Mouse (Mus musculus) E14TG2a.4 (cell line): Measurements from ENCODE around the gene Il12rb2.

ENCODE experiments used
- H3K27me3 ChIP-seq: 2 replicates; pipeline ENCODE4 v1.6.1; 2014; ENCODE audit warnings: low read length, control low read depth; ENCODE audit not compliant: insufficient read depth
- H3K36me3 ChIP-seq: 2 replicates; pipeline ENCODE4 v1.6.1; 2014; ENCODE audit warnings: low read length, control low read depth; ENCODE audit not compliant: insufficient read depth
- H3K4me1 ChIP-seq: replicated peaks from 2 replicates; pipeline ENCODE4 v1.6.1; 2014; ENCODE audit warnings: low read depth, low read length, control low read depth
- H3K4me3 ChIP-seq: replicated peaks from 2 replicates; pipeline ENCODE4 v1.5.1; 2014; ENCODE audit warnings: mild to moderate bottlenecking, low read length
- H3K9me3 ChIP-seq: 2 replicates; pipeline ENCODE4 v1.6.1; 2014; ENCODE audit warnings: low read length, control low read depth
- CTCF ChIP-seq: conservative IDR thresholded peaks from 2 replicates; pipeline ENCODE4 v1.5.1; 2014; ENCODE audit warnings: low read length
- NANOG ChIP-seq: IDR thresholded peaks from 2 replicates; pipeline ENCODE4 v1.6.1; 2014; ENCODE audit warnings: borderline replicate concordance, low read length, mixed read lengths
- POU5F1 ChIP-seq: IDR thresholded peaks from 2 replicates; pipeline ENCODE4 v1.6.1; 2014; ENCODE audit warnings: low read length, borderline replicate concordance

Gene Il12rb2

GRCm38 (mm10) chr6:67303210-67303609 is 72.8 kb downstream of the Il12rb2 start:
- no peak overlapping the region for H3K4me3 ChIP-seq
- H3K27me3 ChIP-seq, result no peaks in the 10 kb centered on the region
- no peaks in the 10 kb centered on the region for H3K9me3 ChIP-seq
- TF ChIP-seq CTCF (no peak), NANOG (no peak), POU5F1 (no peak)
- peaks cover 20% of the 10 kb centered on the region for H3K4me1 ChIP-seq
- no peaks in the 10 kb centered on the region for H3K36me3 ChIP-seq

- no peaks in the 10 kb centered on the region for H3K27me3 ChIP-seq
- H3K4me3 ChIP-seq, result no peak overlapping the region
- peaks cover 20% of the 10 kb centered on the region for H3K4me1 ChIP-seq
- H3K9me3 ChIP-seq, result no peaks in the 10 kb centered on the region
- TF ChIP-seq NANOG (no peak), CTCF (no peak), POU5F1 (no peak)
- H3K36me3 ChIP-seq, result peaks cover 6% of the 10 kb centered on the region
Measured at GRCm38 (mm10) chr6:67302471-67302870, 73.5 kb downstream of the Il12rb2 start.

- Histone ChIP-seq H3K4me3 (no peak overlapping the region), H3K27me3 (no peaks in the 10 kb centered on the region), H3K36me3 (peaks cover 8% of the 10 kb centered on the region), H3K9me3 (no peaks in the 10 kb centered on the region), H3K4me1 (peaks cover 20% of the 10 kb centered on the region)
- TF ChIP-seq NANOG (0 out of 2 replicates have a peak, but pooled peaks have one; percentile 1), POU5F1 (no peak)
Measured at GRCm38 (mm10) chr6:67301230-67301629, 74.8 kb downstream of the Il12rb2 start.

- Histone ChIP-seq H3K36me3 (peaks cover 8% of the 10 kb centered on the region), H3K9me3 (no peaks in the 10 kb centered on the region), H3K4me3 (no peak overlapping the region), H3K4me1 (peaks cover 20% of the 10 kb centered on the region), H3K27me3 (no peaks in the 10 kb centered on the region)
- TF ChIP-seq POU5F1 (no peak), NANOG (0 out of 2 replicates have a peak, but pooled peaks have one; percentile 5), CTCF (no peak)
Measured at GRCm38 (mm10) chr6:67300710-67301163, 75.3 kb downstream of the Il12rb2 start.

GRCm38 (mm10) chr6:67300300-67300699 is 75.7 kb downstream of the Il12rb2 start:
- no peaks in the 10 kb centered on the region for H3K27me3 ChIP-seq
- H3K4me1 ChIP-seq, result peaks cover 20% of the 10 kb centered on the region
- TF ChIP-seq NANOG (no peak), POU5F1 (no peak)
- no peak overlapping the region for H3K4me3 ChIP-seq
- H3K9me3 ChIP-seq, result no peaks in the 10 kb centered on the region
- H3K36me3 ChIP-seq, result peaks cover 8% of the 10 kb centered on the region

- TF ChIP-seq POU5F1, result no peak
- TF ChIP-seq NANOG, result no peak
- TF ChIP-seq CTCF, result no peak
- no peak overlapping the region for H3K4me3 ChIP-seq
- H3K36me3 ChIP-seq, result peaks cover 14% of the 10 kb centered on the region
- no peaks in the 10 kb centered on the region for H3K27me3 ChIP-seq
- peaks cover 25% of the 10 kb centered on the region for H3K4me1 ChIP-seq
- no peaks in the 10 kb centered on the region for H3K9me3 ChIP-seq
Measured at GRCm38 (mm10) chr6:67298742-67299141, 77.2 kb downstream of the Il12rb2 start.

GRCm38 (mm10) chr6:67296126-67296525 is 79.9 kb downstream of the Il12rb2 start:
- Histone ChIP-seq H3K4me3 (no peak overlapping the region), H3K4me1 (peaks cover 23% of the 10 kb centered on the region), H3K9me3 (no peaks in the 10 kb centered on the region), H3K27me3 (no peaks in the 10 kb centered on the region), H3K36me3 (peaks cover 39% of the 10 kb centered on the region)
- no peak for TF ChIP-seq NANOG
- TF ChIP-seq CTCF, result peak; percentile 27

GRCm38 (mm10) chr6:67292042-67292623 is 83.9 kb downstream of the Il12rb2 start:
- H3K4me3 ChIP-seq, result no peak overlapping the region
- H3K9me3 ChIP-seq, result no peaks in the 10 kb centered on the region
- H3K36me3 ChIP-seq, result peaks cover 70% of the 10 kb centered on the region
- TF ChIP-seq CTCF, result no peak
- TF ChIP-seq POU5F1, result no peak
- no peak for TF ChIP-seq NANOG
- peaks cover 9% of the 10 kb centered on the region; the same call in 1 of the 2 replicates for H3K4me1 ChIP-seq
- H3K27me3 ChIP-seq, result no peaks in the 10 kb centered on the region

- Histone ChIP-seq H3K36me3 (peaks cover 94% of the 10 kb centered on the region), H3K9me3 (no peaks in the 10 kb centered on the region), H3K4me1 (peaks cover 27% of the 10 kb centered on the region; the same call in 1 of the 2 replicates), H3K27me3 (no peaks in the 10 kb centered on the region), H3K4me3 (no peak overlapping the region)
- TF ChIP-seq CTCF, result no peak
Measured at GRCm38 (mm10) chr6:67282897-67283296, 93.1 kb downstream of the Il12rb2 start.
